Mouse (Mus musculus) ES-Bruce4 (cell line): ENCODE measurements around the gene C530025M09Rik. TPM values are rescaled to one million over a fixed set of nuclear protein-coding genes. Genes with fewer than 3 reads are reported as not detected.
A peak's percentile ranks its signal among the peaks of the same experiment; 100 is the strongest.

Source experiments
- H3K27ac ChIP-seq: 2 replicates; pipeline ENCODE4 v1.5.1; 2012; ENCODE audit warnings: low read length, inconsistent platforms; ENCODE audit not compliant: insufficient read depth
- H3K27me3 ChIP-seq: 2 replicates; pipeline ENCODE4 v1.6.1; 2012; ENCODE audit warnings: mild to moderate bottlenecking, low read length, inconsistent platforms; ENCODE audit not compliant: control insufficient read depth, poor library complexity, insufficient read depth, severe bottlenecking
- H3K36me3 ChIP-seq: 2 replicates; pipeline ENCODE4 v1.6.1; 2012; ENCODE audit warnings: inconsistent platforms, mild to moderate bottlenecking, low read length, moderate library complexity; ENCODE audit not compliant: control insufficient read depth, poor library complexity, insufficient read depth, severe bottlenecking
- H3K4me1 ChIP-seq: one replicate; pipeline ENCODE4 v1.8.1; 2011; ENCODE audit warnings: low read length; ENCODE audit not compliant: control insufficient read depth, insufficient read depth
- H3K4me3 ChIP-seq: 2 replicates; pipeline ENCODE4 v1.5.1; 2011; ENCODE audit warnings: low read depth, mild to moderate bottlenecking, low read length
- H3K9ac ChIP-seq: 2 replicates; pipeline ENCODE4 v1.6.1; 2012; ENCODE audit warnings: low read depth, mild to moderate bottlenecking, inconsistent platforms; ENCODE audit not compliant: poor library complexity, severe bottlenecking
- H3K9me3 ChIP-seq: replicated peaks from 2 replicates; pipeline ENCODE4 v1.6.1; 2012; ENCODE audit warnings: mild to moderate bottlenecking, low read length, inconsistent platforms; ENCODE audit not compliant: control insufficient read depth, poor library complexity, insufficient read depth, severe bottlenecking
- CTCF ChIP-seq: IDR thresholded peaks from one replicate; pipeline ENCODE4 v1.8.1; 2011; ENCODE audit warnings: low read depth, low read length
- EP300 ChIP-seq: IDR thresholded peaks from 2 replicates; pipeline ENCODE4 v1.6.1; 2011; ENCODE audit warnings: low read depth, low read length; ENCODE audit not compliant: insufficient read depth
- POLR2A ChIP-seq: IDR thresholded peaks from one replicate; pipeline ENCODE4 v1.8.1; 2011; ENCODE audit warnings: low read length; ENCODE audit not compliant: insufficient read depth
- polyA plus RNA-seq: library from polyadenylated mRNA; stranded (reverse); fragments of >200 nt; gene quantifications from 2 replicates; pipeline ENCODE4 v1.2.4, GENCODE M21; 2011; ENCODE audit warnings: low read depth; ENCODE audit not compliant: missing spikeins, insufficient read depth, insufficient read length

C530025M09Rik gene
- polyA plus RNA-seq: not detected in 2 replicates

GRCm38 (mm10) chr2:149830536-149831458 lies at the start of gene C530025M09Rik:
Gene C530025M09Rik, minus strand, starts transcription at chr2:149831213.
- H3K9me3 ChIP-seq: no peaks in the 10 kb centered on the region
- H3K4me1 ChIP-seq: no peaks in the 10 kb centered on the region
- peak within 1 kb of the TSS; percentile 76 for H3K4me3 ChIP-seq
- TF ChIP-seq POLR2A (no peak), EP300 (no peak), CTCF (no peak)
- peak within 1 kb of the TSS; percentile 70 for H3K9ac ChIP-seq
- H3K36me3 ChIP-seq: no peaks in the 10 kb centered on the region
- no peak within 1 kb of the TSS for H3K27ac ChIP-seq
- H3K27me3 ChIP-seq: peaks cover 4% of the 10 kb centered on the region; the same call in 1 of the 2 replicates

- Histone ChIP-seq H3K27ac (no peak overlapping the region), H3K9me3 (no peaks in the 10 kb centered on the region), H3K9ac (no peak overlapping the region), H3K4me3 (no peak overlapping the region), H3K27me3 (no peaks in the 10 kb centered on the region), H3K36me3 (no peaks in the 10 kb centered on the region), H3K4me1 (no peaks in the 10 kb centered on the region)
- TF ChIP-seq POLR2A (no peak), EP300 (no peak), CTCF (no peak)
These were observed 46.9 kb upstream of the C530025M09Rik start for GRCm38 (mm10) chr2:149877954-149878353.

GRCm38 (mm10) chr2:149873346-149873745 lies 42.3 kb upstream of the C530025M09Rik start:
- no peaks in the 10 kb centered on the region for H3K36me3 ChIP-seq
- no peak for TF ChIP-seq CTCF
- no peak for TF ChIP-seq EP300
- TF ChIP-seq POLR2A: no peak
- no peaks in the 10 kb centered on the region for H3K9me3 ChIP-seq
- no peak overlapping the region for H3K9ac ChIP-seq
- H3K27me3 ChIP-seq: no peaks in the 10 kb centered on the region
- no peaks in the 10 kb centered on the region for H3K4me1 ChIP-seq
- H3K27ac ChIP-seq: no peak overlapping the region
- no peak overlapping the region for H3K4me3 ChIP-seq

DNA sequence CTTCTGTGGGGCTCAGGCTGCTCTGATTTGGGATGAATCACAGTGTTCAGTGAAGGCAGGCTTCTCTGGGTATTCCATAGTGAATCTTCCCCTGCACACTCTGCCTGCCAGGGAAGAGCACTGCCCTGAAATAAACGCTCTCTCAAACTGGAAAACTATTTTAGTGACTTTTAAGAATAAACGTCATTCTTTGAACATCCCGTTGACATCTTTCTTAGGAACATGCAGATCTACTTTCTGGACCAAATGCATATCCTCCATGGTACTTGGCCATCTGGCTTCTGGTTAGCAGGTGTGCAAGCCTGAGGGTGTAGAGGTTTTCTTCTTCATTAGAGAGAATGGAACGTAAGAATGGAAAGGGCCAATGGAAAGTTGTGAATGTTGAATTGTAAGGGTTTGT lies 41.5 kb upstream of the C530025M09Rik start:
- H3K36me3 ChIP-seq: no peaks in the 10 kb centered on the region
- no peak overlapping the region for H3K9ac ChIP-seq
- H3K4me3 ChIP-seq: no peak overlapping the region
- no peaks in the 10 kb centered on the region for H3K4me1 ChIP-seq
- no peaks in the 10 kb centered on the region for H3K27me3 ChIP-seq
- TF ChIP-seq CTCF (no peak), EP300 (no peak), POLR2A (no peak)
- no peaks in the 10 kb centered on the region for H3K9me3 ChIP-seq
- no peak overlapping the region for H3K27ac ChIP-seq

- TF ChIP-seq EP300 (no peak), CTCF (no peak), POLR2A (no peak)
- Histone ChIP-seq H3K4me3 (no peak overlapping the region), H3K4me1 (peaks cover under 1% of the 10 kb centered on the region), H3K9me3 (no peaks in the 10 kb centered on the region), H3K9ac (no peak overlapping the region), H3K36me3 (no peaks in the 10 kb centered on the region), H3K27me3 (no peaks in the 10 kb centered on the region), H3K27ac (no peak overlapping the region)
These were observed 39.5 kb upstream of the C530025M09Rik start for GRCm38 (mm10) chr2:149870496-149870895.

DNA sequence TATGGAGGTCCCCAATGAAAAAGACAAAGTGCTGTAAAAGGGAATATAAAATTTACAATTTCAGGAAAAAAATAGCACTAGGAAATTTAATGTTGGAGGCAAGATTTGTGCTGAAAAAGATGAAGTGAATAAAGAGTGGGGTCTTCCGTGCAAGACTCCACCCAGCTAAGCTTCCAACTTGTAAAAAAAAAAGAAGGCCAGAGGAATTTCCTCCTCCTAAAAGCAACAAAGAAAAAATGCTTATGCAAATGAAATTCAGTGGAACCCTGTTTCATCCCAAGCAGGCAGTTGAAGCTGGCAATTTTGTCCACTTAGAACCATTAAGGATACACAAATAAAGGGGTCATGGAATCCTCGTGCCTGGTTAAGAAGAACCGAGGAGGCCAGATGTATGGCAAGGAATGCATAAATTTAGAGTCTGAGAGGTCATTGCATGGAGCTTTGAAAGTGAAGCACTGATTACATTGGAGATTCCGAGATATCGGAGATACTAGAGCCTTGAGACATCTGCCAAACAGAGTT lies 35.0 kb upstream of the C530025M09Rik start:
- no peak overlapping the region for H3K4me3 ChIP-seq
- no peak for TF ChIP-seq POLR2A
- TF ChIP-seq EP300: no peak
- no peak for TF ChIP-seq CTCF
- H3K4me1 ChIP-seq: peaks cover 2% of the 10 kb centered on the region
- H3K27me3 ChIP-seq: no peaks in the 10 kb centered on the region
- H3K9ac ChIP-seq: no peak overlapping the region
- H3K36me3 ChIP-seq: no peaks in the 10 kb centered on the region
- H3K27ac ChIP-seq: no peak overlapping the region
- no peaks in the 10 kb centered on the region for H3K9me3 ChIP-seq
